Mouse (Mus musculus): ENCODE results near the gene Inpp5e.

Inpp5e gene

GRCm38 (mm10) chr2:26408515-26409356 lies at the start of gene Inpp5e:
TSS of gene Inpp5e (minus strand) at chr2:26409203.
- peak; percentile 91 for DNase-seq (ENCODE audit: low read depth, low spot score)

- DNase-seq (ENCODE audit: low read depth, low spot score) = peak; percentile 45
Observed at GRCm38 (mm10) chr2:26458402-26459124, 49.6 kb upstream of the Inpp5e start.

- peak; percentile 64 for DNase-seq (ENCODE audit: low read depth, low spot score)
Observed at GRCm38 (mm10) chr2:26449121-26450060, 40.4 kb upstream of the Inpp5e start.

GRCm38 (mm10) chr2:26447451-26447850 lies 38.4 kb upstream of the Inpp5e start:
- DNase-seq (ENCODE audit: low read depth, low spot score) = no peak

- DNase-seq (ENCODE audit: low read depth, low spot score) = no peak
Observed at GRCm38 (mm10) chr2:26446671-26447070, 37.7 kb upstream of the Inpp5e start.

- DNase-seq (ENCODE audit: low read depth, low spot score) = peak; percentile 92
Observed at GRCm38 (mm10) chr2:26445666-26446445, 36.9 kb upstream of the Inpp5e start.

GRCm38 (mm10) chr2:26444946-26445665 lies 36.1 kb upstream of the Inpp5e start, which contains the start of gene Sec16a:
TSS of gene Sec16a (minus strand) at chr2:26445216.
- peak; percentile 100 for DNase-seq (ENCODE audit: low read depth, low spot score)

- DNase-seq (ENCODE audit: low read depth, low spot score) = no peak
Observed at GRCm38 (mm10) chr2:26444368-26444767, 35.4 kb upstream of the Inpp5e start.

GRCm38 (mm10) chr2:26443876-26444275 lies 34.9 kb upstream of the Inpp5e start:
- no peak for DNase-seq (ENCODE audit: low read depth, low spot score)

- no peak for DNase-seq (ENCODE audit: low read depth, low spot score)
Observed at GRCm38 (mm10) chr2:26442843-26443242, 33.8 kb upstream of the Inpp5e start.

GRCm38 (mm10) chr2:26441688-26442087 lies 32.7 kb upstream of the Inpp5e start:
- peak; percentile 70 for DNase-seq (ENCODE audit: low read depth, low spot score)

- no peak for DNase-seq (ENCODE audit: low read depth, low spot score)
Observed at GRCm38 (mm10) chr2:26441261-26441660, 32.3 kb upstream of the Inpp5e start.

GRCm38 (mm10) chr2:26439671-26440070 lies 30.7 kb upstream of the Inpp5e start:
- no peak for DNase-seq (ENCODE audit: low read depth, low spot score)

GRCm38 (mm10) chr2:26438373-26438772 lies 29.4 kb upstream of the Inpp5e start:
- DNase-seq (ENCODE audit: low read depth, low spot score) = no peak

- DNase-seq (ENCODE audit: low read depth, low spot score) = no peak
Observed at GRCm38 (mm10) chr2:26437221-26437620, 28.2 kb upstream of the Inpp5e start.

- DNase-seq (ENCODE audit: low read depth, low spot score) = no peak
Observed at GRCm38 (mm10) chr2:26434791-26435572, 26.0 kb upstream of the Inpp5e start.

GRCm38 (mm10) chr2:26429851-26430250 lies 20.8 kb upstream of the Inpp5e start:
- DNase-seq (ENCODE audit: low read depth, low spot score) = no peak

GRCm38 (mm10) chr2:26424541-26424940 lies 15.5 kb upstream of the Inpp5e start:
- DNase-seq (ENCODE audit: low read depth, low spot score) = no peak

- no peak for DNase-seq (ENCODE audit: low read depth, low spot score)
Observed at GRCm38 (mm10) chr2:26423086-26423485, 14.1 kb upstream of the Inpp5e start.
